Mouse (Mus musculus) intestine, embryonic 14.5 days (tissue): ENCODE measurements at regions not wholly inside any gene's neighbourhood (a gene's known extent, or its start where the extent isn't known, plus 50 kb on each side); places are given as distances from the start of the nearest gene placed in this dataset.

Experiments
- ATAC-seq: fragments of 200-750 bp; cut with Nextera tagmentation; replicated peaks from 2 replicates; pipeline ENCODE4 v1.8.0; 2017; ENCODE audit warnings: low read depth, moderate number of reproducible peaks, moderate TSS enrichment, moderate library complexity; ENCODE audit not compliant: low FRiP score, low TSS enrichment
- DNase-seq: peaks from one replicate; pipeline ENCODE4 v3.0.0-alpha.2; 2018; ENCODE audit warnings: low spot score
- H3K27ac ChIP-seq: fragments of 300-500 bp; sonication (generic); 2 replicates; pipeline ENCODE4 v1.5.1; 2014; ENCODE audit warnings: low read depth, mild to moderate bottlenecking, control low read depth
- H3K27me3 ChIP-seq: fragments of 300-500 bp; sonication (generic); replicated peaks from 2 replicates; pipeline ENCODE4 v1.6.1; 2014; ENCODE audit warnings: low read length, control low read depth; ENCODE audit not compliant: control insufficient read depth, insufficient read depth
- H3K36me3 ChIP-seq: fragments of 300-500 bp; sonication (generic); 2 replicates; pipeline ENCODE4 v1.6.1; 2014; ENCODE audit warnings: low read length, control low read depth; ENCODE audit not compliant: control insufficient read depth, insufficient read depth
- H3K4me1 ChIP-seq: fragments of 300-500 bp; sonication (generic); replicated peaks from 2 replicates; pipeline ENCODE4 v1.6.1; 2014; ENCODE audit warnings: low read length, control low read depth, mixed read lengths; ENCODE audit not compliant: control insufficient read depth, insufficient read depth
- H3K4me2 ChIP-seq: fragments of 300-500 bp; sonication (generic); 2 replicates; pipeline ENCODE4 v1.6.1; 2014; ENCODE audit warnings: low read length
- H3K4me3 ChIP-seq: fragments of 300-500 bp; sonication (generic); 2 replicates; pipeline ENCODE4 v1.5.1; 2014; ENCODE audit warnings: low read depth, low read length, control low read depth, mixed read lengths
- H3K9ac ChIP-seq: fragments of 300-500 bp; sonication (generic); 2 replicates; pipeline ENCODE4 v1.6.1; 2014; ENCODE audit warnings: mild to moderate bottlenecking, low read length
- H3K9me3 ChIP-seq: fragments of 300-500 bp; sonication (generic); 2 replicates; pipeline ENCODE4 v1.6.1; 2016; ENCODE audit warnings: low read length, control low read depth; ENCODE audit not compliant: control insufficient read depth
- WGBS: fragments of 180-500 bp; shearing (Covaris S2); extraction: QIAGEN DNeasy Blood & Tissue Kit; methylation state at CpG from one replicate; pipeline ENCODE4 v1.1.7; 2014; 5-methylcytosine and 5-hydroxymethylcytosine counted together

DNA sequence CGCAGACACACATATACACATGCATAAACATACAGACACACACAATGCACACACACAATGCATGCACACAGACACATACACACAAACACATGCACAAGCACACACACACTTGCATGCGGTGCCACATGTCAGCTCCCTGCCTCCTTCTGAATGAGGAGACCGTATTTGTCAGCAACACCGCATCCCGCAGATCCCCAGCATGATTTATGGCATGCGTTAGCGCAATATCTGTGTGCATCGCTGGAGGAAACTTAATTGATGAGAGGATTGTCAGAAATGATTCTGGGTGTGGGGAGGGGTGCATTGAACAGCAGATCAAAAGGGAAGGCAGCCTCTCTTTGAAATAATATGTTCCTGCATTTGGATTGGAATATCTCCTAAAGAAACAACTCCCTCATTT lies 150.3 kb upstream of the Cdh4 start:
- DNase-seq (no peak), ATAC-seq (no peak)
- H3K4me2 ChIP-seq, result no peak overlapping the region
- H3K9ac ChIP-seq, result no peak overlapping the region
- no peaks in the 10 kb centered on the region for H3K36me3 ChIP-seq
- H3K4me3 ChIP-seq, result no peak overlapping the region
- no peaks in the 10 kb centered on the region for H3K4me1 ChIP-seq
- H3K27me3 ChIP-seq, result no peaks in the 10 kb centered on the region
- H3K27ac ChIP-seq, result no peak overlapping the region
- no peaks in the 10 kb centered on the region for H3K9me3 ChIP-seq
- 68% methylated on average over 8 of the region's 8 CpGs for WGBS

GRCm38 (mm10) chr2:179292566-179292965 lies 149.7 kb upstream of the Cdh4 start:
- H3K9ac ChIP-seq, result no peak overlapping the region
- ATAC-seq (no peak; the same call in 1 of the 2 replicates), DNase-seq (no peak)
- no peak overlapping the region for H3K4me2 ChIP-seq
- H3K9me3 ChIP-seq, result no peaks in the 10 kb centered on the region
- no peak overlapping the region for H3K4me3 ChIP-seq
- no peaks in the 10 kb centered on the region for H3K27me3 ChIP-seq
- no peaks in the 10 kb centered on the region for H3K36me3 ChIP-seq
- WGBS, result 48% methylated on average over 4 of the region's 4 CpGs
- H3K27ac ChIP-seq, result no peak overlapping the region
- H3K4me1 ChIP-seq, result no peaks in the 10 kb centered on the region

GRCm38 (mm10) chr2:179293114-179293513 lies 149.1 kb upstream of the Cdh4 start:
- H3K4me3 ChIP-seq, result no peak overlapping the region
- H3K4me1 ChIP-seq, result no peaks in the 10 kb centered on the region
- no peak overlapping the region for H3K9ac ChIP-seq
- H3K9me3 ChIP-seq, result no peaks in the 10 kb centered on the region
- DNase-seq (no peak), ATAC-seq (no peak)
- WGBS, result 67% methylated on average over 8 of the region's 8 CpGs
- H3K36me3 ChIP-seq, result no peaks in the 10 kb centered on the region
- no peaks in the 10 kb centered on the region for H3K27me3 ChIP-seq
- no peak overlapping the region for H3K27ac ChIP-seq
- H3K4me2 ChIP-seq, result no peak overlapping the region

DNA sequence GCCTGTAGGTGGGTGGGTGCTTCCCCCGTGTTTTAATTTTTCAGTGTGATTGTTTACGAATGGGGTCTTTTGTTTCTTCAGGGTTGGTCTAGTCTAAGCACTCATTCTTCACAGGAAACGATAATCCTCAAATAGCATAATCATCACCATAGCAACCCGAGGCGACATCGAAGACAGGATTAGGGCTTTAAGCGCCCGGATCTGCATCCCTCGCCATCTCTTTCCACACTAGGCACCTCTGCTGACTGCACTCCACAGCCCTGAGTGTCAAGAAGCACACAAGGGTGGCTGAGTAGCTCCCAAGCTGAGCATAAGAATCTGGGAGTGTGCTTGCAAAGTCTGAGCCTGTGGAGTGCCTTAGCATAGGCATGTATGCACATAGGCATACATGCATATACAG lies 145.2 kb upstream of the Cdh4 start:
- H3K27me3 ChIP-seq, result no peaks in the 10 kb centered on the region
- 51% methylated on average over 9 of the region's 9 CpGs for WGBS
- DNase-seq (no peak), ATAC-seq (no peak)
- H3K4me1 ChIP-seq, result no peaks in the 10 kb centered on the region
- H3K27ac ChIP-seq, result no peak overlapping the region
- H3K4me3 ChIP-seq, result no peak overlapping the region
- H3K9me3 ChIP-seq, result no peaks in the 10 kb centered on the region
- H3K4me2 ChIP-seq, result no peak overlapping the region
- no peaks in the 10 kb centered on the region for H3K36me3 ChIP-seq
- no peak overlapping the region for H3K9ac ChIP-seq

DNA sequence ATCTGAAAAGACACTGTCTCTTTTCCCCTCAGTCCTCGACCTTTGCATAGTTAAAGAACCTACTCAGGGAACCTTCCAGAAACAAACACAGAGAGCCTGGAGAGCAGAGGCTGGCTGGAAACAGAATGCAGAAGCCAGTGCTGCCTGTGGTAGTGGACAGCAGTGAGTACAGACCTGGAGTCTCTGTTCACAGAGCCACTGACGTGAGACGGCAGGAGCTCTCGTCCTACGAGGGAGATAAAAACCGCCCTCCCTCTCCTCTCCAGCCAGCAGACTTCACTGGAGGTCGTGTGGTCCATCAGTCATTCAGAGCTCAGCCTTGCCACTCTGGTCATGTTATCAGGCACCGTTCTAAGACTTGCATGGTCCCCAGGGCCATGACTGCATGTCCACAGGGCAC lies 138.5 kb upstream of the Cdh4 start:
- DNase-seq (no peak), ATAC-seq (no peak)
- WGBS, result 21% methylated on average over 8 of the region's 8 CpGs
- Histone ChIP-seq H3K27me3 (no peaks in the 10 kb centered on the region), H3K36me3 (no peaks in the 10 kb centered on the region), H3K4me1 (peaks cover 7% of the 10 kb centered on the region; the same call in 1 of the 2 replicates), H3K9ac (no peak overlapping the region), H3K4me3 (no peak overlapping the region), H3K4me2 (no peak overlapping the region), H3K9me3 (no peaks in the 10 kb centered on the region), H3K27ac (no peak overlapping the region)

GRCm38 (mm10) chr2:179307286-179307931 lies 134.8 kb upstream of the Cdh4 start:
- WGBS, result 17% methylated on average over 11 of the region's 11 CpGs

GRCm38 (mm10) chr2:179307932-179308303 lies 134.3 kb upstream of the Cdh4 start:
- peaks cover 7% of the 10 kb centered on the region; the same call in 1 of the 2 replicates for H3K4me1 ChIP-seq
- no peaks in the 10 kb centered on the region for H3K9me3 ChIP-seq
- no peak overlapping the region for H3K4me3 ChIP-seq
- H3K27ac ChIP-seq, result no peak overlapping the region
- no peaks in the 10 kb centered on the region for H3K36me3 ChIP-seq
- H3K27me3 ChIP-seq, result no peaks in the 10 kb centered on the region
- ATAC-seq, result no peak
- no peak overlapping the region for H3K4me2 ChIP-seq
- DNase-seq, result no peak
- WGBS, result 53% methylated on average over 3 of the region's 3 CpGs
- H3K9ac ChIP-seq, result no peak overlapping the region

More at GRCm38 (mm10) chr2:179307286-179307931, 134.8 kb upstream of the Cdh4 start:
- H3K27ac ChIP-seq, result no peak overlapping the region
- H3K4me2 ChIP-seq, result no peak overlapping the region
- H3K4me1 ChIP-seq, result peaks cover 7% of the 10 kb centered on the region; the same call in 1 of the 2 replicates
- DNase-seq (no peak), ATAC-seq (no peak)
- no peaks in the 10 kb centered on the region for H3K27me3 ChIP-seq
- no peak overlapping the region for H3K9ac ChIP-seq
- H3K9me3 ChIP-seq, result no peaks in the 10 kb centered on the region
- no peaks in the 10 kb centered on the region for H3K36me3 ChIP-seq
- no peak overlapping the region for H3K4me3 ChIP-seq

DNA sequence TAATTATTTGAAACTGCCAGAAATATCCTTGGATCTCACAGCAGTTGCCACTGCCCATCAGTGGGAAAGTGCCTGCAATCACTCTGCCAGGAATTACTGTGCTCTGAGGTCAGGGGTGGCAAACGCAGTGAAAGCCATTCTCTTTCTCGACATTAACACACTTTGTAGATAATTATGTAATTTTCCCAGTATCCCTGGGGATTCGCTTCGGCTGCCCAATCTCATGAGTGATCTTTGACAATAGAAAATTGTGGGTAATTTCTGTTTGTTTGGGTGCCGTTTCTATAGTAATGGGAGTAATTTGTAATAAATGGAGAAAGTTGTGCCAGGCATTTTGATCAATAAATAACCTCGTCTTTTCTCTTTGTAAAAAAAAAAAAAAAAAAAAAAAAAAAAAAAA lies 124.2 kb upstream of the Cdh4 start:
- Histone ChIP-seq H3K9ac (no peak overlapping the region), H3K9me3 (no peaks in the 10 kb centered on the region), H3K27ac (no peak overlapping the region), H3K27me3 (no peaks in the 10 kb centered on the region), H3K36me3 (no peaks in the 10 kb centered on the region), H3K4me1 (no peaks in the 10 kb centered on the region), H3K4me2 (no peak overlapping the region), H3K4me3 (no peak overlapping the region)
- no peak for DNase-seq
- 65% methylated on average over 6 of the region's 6 CpGs for WGBS
- ATAC-seq, result no peak

- 72% methylated on average over 5 of the region's 5 CpGs for WGBS
- H3K27ac ChIP-seq, result no peak overlapping the region
- H3K9me3 ChIP-seq, result no peaks in the 10 kb centered on the region
- H3K27me3 ChIP-seq, result no peaks in the 10 kb centered on the region
- H3K4me3 ChIP-seq, result no peak overlapping the region
- no peak for ATAC-seq
- no peaks in the 10 kb centered on the region for H3K36me3 ChIP-seq
- no peak overlapping the region for H3K4me2 ChIP-seq
- DNase-seq, result no peak
- H3K4me1 ChIP-seq, result no peaks in the 10 kb centered on the region
- no peak overlapping the region for H3K9ac ChIP-seq
These were observed 117.0 kb upstream of the Cdh4 start for GRCm38 (mm10) chr2:179325242-179325641.
